Mouse (Mus musculus) thymus, adult 2 months (tissue): ENCODE results near the gene Slc50a1. TPM values are rescaled to one million over a fixed set of nuclear protein-coding genes. Genes with fewer than 3 reads are reported as not detected.

Experiments
- DNase-seq: peaks from one replicate; pipeline ENCODE4 v3.0.0; 2021
- H3K27ac ChIP-seq: fragments of 200-500 bp; 2 replicates; pipeline ENCODE4 v1.5.1; 2012; ENCODE audit warnings: low read length, control low read depth; ENCODE audit not compliant: control insufficient read depth, insufficient read depth
- H3K27me3 ChIP-seq: fragments of 200-500 bp; 2 replicates; pipeline ENCODE4 v1.6.1; 2012; ENCODE audit warnings: mild to moderate bottlenecking, low read length, moderate library complexity, mixed read lengths; ENCODE audit not compliant: control insufficient read depth, insufficient read depth
- H3K36me3 ChIP-seq: fragments of 200-500 bp; 2 replicates; pipeline ENCODE4 v1.6.1; 2012; ENCODE audit warnings: mild to moderate bottlenecking, low read length, moderate library complexity; ENCODE audit not compliant: control insufficient read depth, insufficient read depth
- H3K4me1 ChIP-seq: fragments of 200-500 bp; replicated peaks from 2 replicates; pipeline ENCODE4 v1.6.1; 2012; ENCODE audit warnings: low read length; ENCODE audit not compliant: control insufficient read depth, insufficient read depth
- H3K4me3 ChIP-seq: fragments of 200-500 bp; 2 replicates; pipeline ENCODE4 v1.5.1; 2012; ENCODE audit warnings: mild to moderate bottlenecking, low read length, control low read depth, moderate library complexity; ENCODE audit not compliant: control insufficient read depth, insufficient read depth
- CTCF ChIP-seq: fragments of 200-500 bp; IDR thresholded peaks from 2 replicates; pipeline ENCODE4 v1.5.1; 2012; ENCODE audit warnings: mild to moderate bottlenecking, control low read depth, low read length, moderate library complexity, borderline replicate concordance; ENCODE audit not compliant: control insufficient read depth, poor library complexity, insufficient read depth; ENCODE audit errors: extremely low read depth
- POLR2A ChIP-seq: fragments of 200-500 bp; IDR thresholded peaks from 2 replicates; pipeline ENCODE4 v1.6.1; 2012; ENCODE audit warnings: mild to moderate bottlenecking, low read length, control low read depth, moderate library complexity; ENCODE audit not compliant: control insufficient read depth, poor library complexity, insufficient read depth; ENCODE audit errors: extremely low read depth
- WGBS: fragments of 180-500 bp; shearing (Covaris S2); methylation state at CpG from one replicate; pipeline ENCODE4 v1.1.7; 2018; 5-methylcytosine and 5-hydroxymethylcytosine counted together
- polyA plus RNA-seq: library from polyadenylated mRNA; depleted of rRNA; stranded (reverse); fragments of >200 nt; gene quantifications from 2 replicates; pipeline ENCODE4 v1.2.3, GENCODE M21; 2012; rRNA removed

Gene Slc50a1
- polyA plus RNA-seq, result 196 and 251 TPM in 2 replicates

GRCm38 (mm10) chr3:89270051-89270755 is at the start of gene Slc50a1:
Slc50a1 (minus strand) TSS chr3:89270570.
- Histone ChIP-seq H3K4me1 (peaks cover 25% of the 10 kb centered on the region), H3K27me3 (no peaks in the 10 kb centered on the region), H3K36me3 (no peaks in the 10 kb centered on the region), H3K27ac (peak within 1 kb of the TSS; percentile 0; the same call in 1 of the 2 replicates), H3K4me3 (peak within 1 kb of the TSS; percentile 69)
- under 1% methylated on average over 39 of the region's 39 CpGs for WGBS
- TF ChIP-seq CTCF (peak; percentile 70; the same call in 1 of the 2 replicates), POLR2A (peak; percentile 64)
- peak; percentile 84 for DNase-seq

GRCm38 (mm10) chr3:89319591-89320350 is 49.4 kb upstream of the Slc50a1 start:
- TF ChIP-seq POLR2A (no peak), CTCF (no peak)
- 4% methylated on average over 58 of the region's 58 CpGs for WGBS
- Histone ChIP-seq H3K4me3 (no peak overlapping the region), H3K27ac (no peak overlapping the region), H3K36me3 (no peaks in the 10 kb centered on the region), H3K27me3 (peaks cover 54% of the 10 kb centered on the region), H3K4me1 (peaks cover 47% of the 10 kb centered on the region)
- DNase-seq, result peak; percentile 10

GRCm38 (mm10) chr3:89318971-89319590 is 48.7 kb upstream of the Slc50a1 start:
- WGBS, result 28% methylated on average over 21 of the region's 21 CpGs
- Histone ChIP-seq H3K27me3 (peaks cover 54% of the 10 kb centered on the region), H3K4me3 (no peak overlapping the region), H3K4me1 (peaks cover 47% of the 10 kb centered on the region), H3K27ac (no peak overlapping the region), H3K36me3 (no peaks in the 10 kb centered on the region)
- TF ChIP-seq POLR2A (no peak), CTCF (no peak)
- DNase-seq, result no peak

GRCm38 (mm10) chr3:89318316-89318715 is 47.9 kb upstream of the Slc50a1 start:
- TF ChIP-seq POLR2A, result no peak
- no peak for TF ChIP-seq CTCF
- Histone ChIP-seq H3K27ac (no peak overlapping the region), H3K4me3 (no peak overlapping the region), H3K4me1 (peaks cover 47% of the 10 kb centered on the region), H3K36me3 (no peaks in the 10 kb centered on the region), H3K27me3 (peaks cover 52% of the 10 kb centered on the region)
- WGBS, result 91% methylated on average over 8 of the region's 8 CpGs
- no peak for DNase-seq

DNA sequence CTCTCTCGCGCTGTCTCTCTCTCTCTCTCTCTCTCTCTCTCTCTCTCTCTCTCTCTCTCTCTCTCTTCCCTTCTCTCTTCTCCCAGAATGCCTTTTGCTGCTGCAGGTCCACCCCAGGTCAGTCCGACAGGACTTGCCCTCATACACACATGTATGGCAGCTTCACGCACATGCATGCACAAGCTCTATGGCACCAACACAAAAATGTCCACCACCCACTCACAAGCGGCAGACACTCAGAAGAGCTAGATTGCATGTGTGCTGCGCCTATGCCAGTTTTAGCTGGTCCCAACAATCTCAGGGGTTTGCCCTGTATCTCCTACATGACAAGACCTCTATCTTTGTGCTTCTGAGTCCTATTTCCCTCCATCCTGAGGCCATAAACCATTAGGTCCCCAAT is 46.9 kb upstream of the Slc50a1 start:
- WGBS, result 87% methylated on average over 6 of the region's 6 CpGs
- Histone ChIP-seq H3K4me1 (peaks cover 39% of the 10 kb centered on the region), H3K4me3 (no peak overlapping the region), H3K36me3 (no peaks in the 10 kb centered on the region), H3K27ac (no peak overlapping the region), H3K27me3 (peaks cover 43% of the 10 kb centered on the region)
- DNase-seq, result no peak
- TF ChIP-seq POLR2A, result no peak
- TF ChIP-seq CTCF, result no peak

DNA sequence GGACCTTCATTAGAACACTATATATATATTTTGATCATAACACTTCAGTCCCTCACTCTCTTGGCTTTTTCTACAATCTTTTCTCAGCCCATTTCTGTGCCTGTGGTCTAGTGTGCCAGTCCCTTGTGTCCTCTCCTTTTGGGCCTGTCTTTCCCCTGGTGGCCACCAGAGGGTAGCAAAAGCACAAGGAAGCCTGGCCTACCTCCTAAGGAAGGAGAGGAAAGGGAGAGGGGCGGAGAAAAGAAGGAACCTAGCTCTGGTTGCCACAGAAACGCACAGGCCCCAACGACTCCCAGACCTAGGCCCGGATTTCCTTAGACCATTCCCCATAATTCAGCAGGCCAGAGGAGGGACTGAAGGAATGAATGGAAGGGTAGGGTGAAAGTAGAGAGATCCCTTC is 46.5 kb upstream of the Slc50a1 start:
- Histone ChIP-seq H3K4me1 (peaks cover 35% of the 10 kb centered on the region), H3K36me3 (no peaks in the 10 kb centered on the region), H3K27ac (no peak overlapping the region), H3K4me3 (no peak overlapping the region), H3K27me3 (peaks cover 39% of the 10 kb centered on the region)
- peak; percentile 84 for DNase-seq
- WGBS, result 2% methylated on average over 4 of the region's 4 CpGs
- TF ChIP-seq POLR2A (no peak), CTCF (peak; percentile 79; the same call in 1 of the 2 replicates)
